Mouse (Mus musculus) right cerebral cortex, adult 2 months (tissue): ENCODE measurements around the gene Rcbtb2.

Experiments used
- DNase-seq, 2 experiments: peaks; one replicate each; pipeline ENCODE4 v3.0.0; 2021 to 2022; ENCODE audit warnings: low spot score in 2 of 2

The Rcbtb2 gene

GRCm38 (mm10) chr14:73148125-73148524, 25.3 kb downstream of the Rcbtb2 start:
- DNase-seq: no peak

- peak in 1 of 2 experiments; percentile 23 for DNase-seq
Observed at GRCm38 (mm10) chr14:73161303-73161702, 38.5 kb downstream of the Rcbtb2 start.

- DNase-seq: no peak
Observed at GRCm38 (mm10) chr14:73162192-73162800, 39.5 kb downstream of the Rcbtb2 start.

- DNase-seq: no peak
Observed at GRCm38 (mm10) chr14:73163363-73163998, 40.6 kb downstream of the Rcbtb2 start.

- no peak for DNase-seq
Observed at GRCm38 (mm10) chr14:73165136-73165535, 42.3 kb downstream of the Rcbtb2 start.

- DNase-seq: no peak
Observed at GRCm38 (mm10) chr14:73168605-73169004, 45.8 kb downstream of the Rcbtb2 start.

GRCm38 (mm10) chr14:73169926-73170844, 47.3 kb downstream of the Rcbtb2 start:
- DNase-seq: no peak

- no peak for DNase-seq
Observed at GRCm38 (mm10) chr14:73172196-73173011, 49.6 kb downstream of the Rcbtb2 start.

- DNase-seq: no peak
Observed at GRCm38 (mm10) chr14:73173662-73174061, 50.8 kb downstream of the Rcbtb2 start.

- DNase-seq: peak; percentile 27 to 45
Observed at GRCm38 (mm10) chr14:73174091-73174995, 51.5 kb downstream of the Rcbtb2 start.

GRCm38 (mm10) chr14:73175031-73175430, 52.2 kb downstream of the Rcbtb2 start:
- DNase-seq: no peak

GRCm38 (mm10) chr14:73175814-73176213, 53.0 kb downstream of the Rcbtb2 start:
- DNase-seq: no peak

GRCm38 (mm10) chr14:73176266-73176665, 53.4 kb downstream of the Rcbtb2 start:
- no peak for DNase-seq

GRCm38 (mm10) chr14:73177961-73178360, 55.1 kb downstream of the Rcbtb2 start:
- no peak for DNase-seq

GRCm38 (mm10) chr14:73179221-73179681, 56.4 kb downstream of the Rcbtb2 start:
- DNase-seq: no peak

- no peak for DNase-seq
Observed at GRCm38 (mm10) chr14:73180671-73181070, 57.8 kb downstream of the Rcbtb2 start.

- no peak for DNase-seq
Observed at GRCm38 (mm10) chr14:73181144-73181543, 58.3 kb downstream of the Rcbtb2 start.

- no peak for DNase-seq
Observed at GRCm38 (mm10) chr14:73186875-73187274, 64.0 kb downstream of the Rcbtb2 start.

- DNase-seq: peak; percentile 24 to 33
Observed at GRCm38 (mm10) chr14:73199058-73199457, 76.2 kb downstream of the Rcbtb2 start.

GRCm38 (mm10) chr14:73201447-73201846, 78.6 kb downstream of the Rcbtb2 start:
- DNase-seq: no peak
